Mouse (Mus musculus): ENCODE data around the gene Grik3.

GRCm38 (mm10) chr4:125695431-125695830 lies 204.9 kb downstream of the Grik3 start:
- TF ChIP-seq CTCF (IDR thresholded peaks at IDR 0.05; ENCODE audit: extremely low read depth, insufficient read depth, low read length): no peak
- no peak for TF ChIP-seq POLR2A (IDR thresholded peaks at IDR 0.05; ENCODE audit: extremely low read depth, insufficient read depth, low read length)

Measured in cortical plate, adult 2 months (tissue).